Mouse (Mus musculus): Measurements from ENCODE around the gene Cep55. TPM values are rescaled to one million over a fixed set of nuclear protein-coding genes. Genes with fewer than 3 reads are reported as not detected.

The Cep55 gene
- polyA plus RNA-seq, 2 experiments, result 21.0 to 22.0 TPM

GRCm38 (mm10) chr19:38022710-38023109 is 32.1 kb upstream of the Cep55 start:
- DNase-seq (ENCODE audit: low spot score), result no peak
- Histone ChIP-seq H3K4me1 (ENCODE audit: control insufficient read depth, insufficient read depth, low read length) (peaks cover 3% of the 10 kb centered on the region; the same call in 1 of the 2 replicates), H3K9me3 (ENCODE audit: control insufficient read depth, low read length) (no peaks in the 10 kb centered on the region), H3K9ac (ENCODE audit: low read depth, low read length, severe bottlenecking) (no peak overlapping the region), H3K27ac (replicated peaks; ENCODE audit: low read depth, low read length) (no peak overlapping the region), H3K27me3 (ENCODE audit: control insufficient read depth, insufficient read depth, low read length) (no peaks in the 10 kb centered on the region), H3K36me3 (ENCODE audit: control insufficient read depth, insufficient read depth, low read length) (no peaks in the 10 kb centered on the region), H3K4me3 (replicated peaks; ENCODE audit: low read length) (no peak overlapping the region), H3K4me2 (replicated peaks; ENCODE audit: low read depth, low read length, severe bottlenecking) (no peak overlapping the region)
- no peak for ATAC-seq (ENCODE audit: low FRiP score, low read depth)
- WGBS, result 52% methylated on average over 4 of the region's 4 CpGs
- TF ChIP-seq POLR2A (IDR thresholded peaks at IDR 0.05; ENCODE audit: borderline replicate concordance, extremely low read depth, insufficient read depth, insufficient read length), result no peak

- DNase-seq (ENCODE audit: low spot score) (no peak), ATAC-seq (ENCODE audit: low FRiP score, low read depth) (no peak)
- H3K27me3 ChIP-seq (ENCODE audit: control insufficient read depth, insufficient read depth, low read length), result no peaks in the 10 kb centered on the region
- no peak overlapping the region for H3K9ac ChIP-seq (ENCODE audit: low read depth, low read length, severe bottlenecking)
- WGBS, result 70% methylated on average over 4 of the region's 4 CpGs
- no peaks in the 10 kb centered on the region for H3K9me3 ChIP-seq (ENCODE audit: control insufficient read depth, low read length)
- H3K4me1 ChIP-seq (ENCODE audit: control insufficient read depth, insufficient read depth, low read length), result peaks cover 3% of the 10 kb centered on the region
- H3K4me3 ChIP-seq (replicated peaks; ENCODE audit: low read length), result no peak overlapping the region
- H3K36me3 ChIP-seq (ENCODE audit: control insufficient read depth, insufficient read depth, low read length), result no peaks in the 10 kb centered on the region
- no peak for TF ChIP-seq POLR2A (IDR thresholded peaks at IDR 0.05; ENCODE audit: borderline replicate concordance, extremely low read depth, insufficient read depth, insufficient read length)
- H3K4me2 ChIP-seq (replicated peaks; ENCODE audit: low read depth, low read length, severe bottlenecking), result no peak overlapping the region
- no peak overlapping the region for H3K27ac ChIP-seq (replicated peaks; ENCODE audit: low read depth, low read length)
Observed at GRCm38 (mm10) chr19:38023603-38024002, 31.2 kb upstream of the Cep55 start.

GRCm38 (mm10) chr19:38025254-38026041 is 29.4 kb upstream of the Cep55 start:
- Histone ChIP-seq H3K4me1 (ENCODE audit: control insufficient read depth, insufficient read depth, low read length) (peaks cover 8% of the 10 kb centered on the region), H3K27me3 (ENCODE audit: control insufficient read depth, insufficient read depth, low read length) (no peaks in the 10 kb centered on the region), H3K27ac (replicated peaks; ENCODE audit: low read depth, low read length) (no peak overlapping the region), H3K9ac (ENCODE audit: low read depth, low read length, severe bottlenecking) (no peak overlapping the region), H3K36me3 (ENCODE audit: control insufficient read depth, insufficient read depth, low read length) (no peaks in the 10 kb centered on the region), H3K4me3 (replicated peaks; ENCODE audit: low read length) (no peak overlapping the region), H3K9me3 (ENCODE audit: control insufficient read depth, low read length) (no peaks in the 10 kb centered on the region), H3K4me2 (replicated peaks; ENCODE audit: low read depth, low read length, severe bottlenecking) (no peak overlapping the region)
- ATAC-seq (ENCODE audit: low FRiP score, low read depth), result 0 out of 2 replicates have a peak, but pooled peaks have one; percentile 57
- 78% methylated on average over 6 of the region's 9 CpGs for WGBS
- peak; percentile 39 for DNase-seq (ENCODE audit: low spot score)
- TF ChIP-seq POLR2A (IDR thresholded peaks at IDR 0.05; ENCODE audit: borderline replicate concordance, extremely low read depth, insufficient read depth, insufficient read length), result no peak

GRCm38 (mm10) chr19:38026211-38026624 is 28.6 kb upstream of the Cep55 start:
- 65% methylated on average over 8 of the region's 8 CpGs for WGBS
- H3K27me3 ChIP-seq (ENCODE audit: control insufficient read depth, insufficient read depth, low read length), result no peaks in the 10 kb centered on the region
- TF ChIP-seq POLR2A (IDR thresholded peaks at IDR 0.05; ENCODE audit: borderline replicate concordance, extremely low read depth, insufficient read depth, insufficient read length), result no peak
- H3K4me3 ChIP-seq (replicated peaks; ENCODE audit: low read length), result no peak overlapping the region
- ATAC-seq (ENCODE audit: low FRiP score, low read depth) (no peak), DNase-seq (ENCODE audit: low spot score) (no peak)
- peaks cover 9% of the 10 kb centered on the region for H3K4me1 ChIP-seq (ENCODE audit: control insufficient read depth, insufficient read depth, low read length)
- H3K9me3 ChIP-seq (ENCODE audit: control insufficient read depth, low read length), result no peaks in the 10 kb centered on the region
- H3K9ac ChIP-seq (ENCODE audit: low read depth, low read length, severe bottlenecking), result no peak overlapping the region
- no peak overlapping the region for H3K27ac ChIP-seq (replicated peaks; ENCODE audit: low read depth, low read length)
- H3K4me2 ChIP-seq (replicated peaks; ENCODE audit: low read depth, low read length, severe bottlenecking), result no peak overlapping the region
- H3K36me3 ChIP-seq (ENCODE audit: control insufficient read depth, insufficient read depth, low read length), result no peaks in the 10 kb centered on the region

DNA sequence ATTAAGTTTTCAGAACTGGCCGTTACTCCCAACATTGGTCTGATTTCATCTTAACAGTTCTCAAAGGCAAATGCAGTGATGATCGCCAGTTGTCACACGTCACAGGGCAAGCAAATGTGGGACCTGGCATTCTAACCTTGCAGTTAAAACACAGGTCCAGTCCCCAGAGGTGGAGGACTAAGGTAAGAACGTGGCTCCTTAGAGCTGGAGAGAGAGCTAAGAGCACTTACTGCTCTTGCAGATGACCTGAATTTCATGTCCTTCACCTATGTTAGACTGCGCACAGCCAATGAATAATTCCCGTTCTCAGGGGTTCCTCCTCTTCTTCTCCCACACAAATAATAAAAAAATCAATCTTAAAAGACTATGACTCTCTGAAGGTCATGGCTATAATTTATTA is 27.4 kb upstream of the Cep55 start:
- WGBS, result 83% methylated on average over 6 of the region's 6 CpGs
- no peaks in the 10 kb centered on the region for H3K36me3 ChIP-seq (ENCODE audit: control insufficient read depth, insufficient read depth, low read length)
- H3K27ac ChIP-seq (replicated peaks; ENCODE audit: low read depth, low read length), result no peak overlapping the region
- H3K9me3 ChIP-seq (ENCODE audit: control insufficient read depth, low read length), result no peaks in the 10 kb centered on the region
- H3K9ac ChIP-seq (ENCODE audit: low read depth, low read length, severe bottlenecking), result no peak overlapping the region
- DNase-seq (ENCODE audit: low spot score), result no peak
- no peaks in the 10 kb centered on the region for H3K27me3 ChIP-seq (ENCODE audit: control insufficient read depth, insufficient read depth, low read length)
- ATAC-seq (ENCODE audit: low FRiP score, low read depth), result no peak
- H3K4me2 ChIP-seq (replicated peaks; ENCODE audit: low read depth, low read length, severe bottlenecking), result no peak overlapping the region
- no peak overlapping the region for H3K4me3 ChIP-seq (replicated peaks; ENCODE audit: low read length)
- peaks cover 9% of the 10 kb centered on the region for H3K4me1 ChIP-seq (ENCODE audit: control insufficient read depth, insufficient read depth, low read length)
- TF ChIP-seq POLR2A (IDR thresholded peaks at IDR 0.05; ENCODE audit: borderline replicate concordance, extremely low read depth, insufficient read depth, insufficient read length), result no peak

Measured in limb, embryonic 14.5 days (tissue).